Mouse (Mus musculus) kidney, postnatal 36 days (tissue): ENCODE data around the gene Bola3.

Source experiments
- DNase-seq, 2 experiments: peaks; one replicate each; pipeline ENCODE4 v3.0.0; 2021 to 2022; ENCODE audit warnings: mixed read lengths in 2 of 2

Gene Bola3

DNA sequence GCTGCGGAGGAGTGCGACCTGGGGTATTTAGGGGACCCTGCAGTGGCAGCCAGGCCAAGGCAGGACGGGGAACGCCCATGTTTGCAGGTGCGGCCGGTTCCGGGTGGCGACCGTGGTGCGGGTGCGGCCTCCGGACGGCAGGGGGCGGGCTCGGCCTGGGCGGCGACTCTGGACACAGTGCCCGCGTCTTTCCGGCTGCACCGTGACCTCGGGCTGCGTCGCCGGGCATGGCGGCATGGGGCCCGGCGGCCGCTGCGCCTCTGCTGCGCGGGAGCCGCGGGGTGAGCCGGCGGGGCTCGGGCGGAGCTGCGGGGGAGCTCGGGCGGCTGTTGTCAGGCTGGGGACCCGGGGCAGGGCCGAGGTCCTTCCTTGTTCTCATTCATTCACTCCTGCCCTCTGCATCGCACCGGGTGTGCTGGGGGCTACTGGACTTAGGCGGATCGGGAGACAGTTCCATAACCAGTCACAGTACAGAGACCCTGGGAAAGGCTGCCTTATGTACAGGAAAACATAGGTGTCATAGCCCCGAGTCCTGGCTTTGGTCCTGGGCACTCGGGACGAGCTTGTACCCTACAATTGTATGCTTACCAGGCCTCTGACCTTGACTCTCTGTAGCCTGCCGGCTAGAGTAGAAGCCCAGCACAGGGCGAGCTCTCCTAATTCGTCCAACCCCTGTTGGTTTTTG lies 469 bp downstream of the Bola3 start:
- peak; percentile 87 to 97 for DNase-seq

DNA sequence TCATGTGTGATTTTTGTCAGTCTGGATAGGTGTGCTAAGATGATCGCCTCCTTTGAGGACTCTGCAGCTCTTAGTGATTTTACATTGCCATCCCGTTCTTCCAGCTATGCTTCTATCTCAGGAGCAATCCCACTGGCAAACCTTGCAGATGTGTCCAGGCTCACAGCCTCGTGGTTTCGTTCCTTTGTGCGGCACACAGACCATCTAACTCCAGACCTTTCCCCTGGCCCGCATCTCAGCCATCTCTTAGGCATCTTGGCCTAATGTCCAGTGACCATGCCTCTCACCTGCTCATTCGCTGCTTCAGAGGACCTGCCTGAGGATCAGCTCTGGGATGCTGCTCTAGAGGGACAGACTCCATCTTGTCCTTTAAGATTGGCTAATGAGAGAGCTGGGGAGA lies 1.2 kb downstream of the Bola3 start:
- DNase-seq, result no peak

DNA sequence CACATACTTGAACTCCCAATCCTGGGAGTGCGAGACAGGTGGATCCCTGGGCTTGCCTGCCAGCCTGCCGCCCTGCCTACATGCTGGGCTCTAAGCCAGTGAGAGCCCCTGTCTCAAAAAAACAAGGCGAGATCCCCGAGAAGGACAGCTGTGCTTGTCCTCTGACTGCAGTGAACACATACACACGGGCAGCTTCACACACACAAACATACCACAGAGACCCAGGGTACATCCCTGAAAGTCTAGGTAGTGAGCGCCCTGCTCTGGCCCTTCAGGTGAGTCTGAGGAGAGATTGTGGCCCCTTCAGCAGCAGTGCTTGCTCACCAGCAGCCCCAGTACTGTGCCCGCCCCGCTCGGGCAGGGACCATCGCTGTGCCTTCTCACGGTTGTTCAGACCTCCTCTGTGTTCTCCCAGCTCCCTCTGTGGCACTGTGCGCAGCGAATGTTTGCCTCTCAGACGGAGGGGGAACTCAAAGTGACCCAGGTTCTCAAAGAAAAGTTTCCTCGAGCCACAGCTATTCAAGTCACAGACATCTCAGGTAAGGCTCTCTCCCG lies 2.0 kb downstream of the Bola3 start:
- DNase-seq, result no peak

DNA sequence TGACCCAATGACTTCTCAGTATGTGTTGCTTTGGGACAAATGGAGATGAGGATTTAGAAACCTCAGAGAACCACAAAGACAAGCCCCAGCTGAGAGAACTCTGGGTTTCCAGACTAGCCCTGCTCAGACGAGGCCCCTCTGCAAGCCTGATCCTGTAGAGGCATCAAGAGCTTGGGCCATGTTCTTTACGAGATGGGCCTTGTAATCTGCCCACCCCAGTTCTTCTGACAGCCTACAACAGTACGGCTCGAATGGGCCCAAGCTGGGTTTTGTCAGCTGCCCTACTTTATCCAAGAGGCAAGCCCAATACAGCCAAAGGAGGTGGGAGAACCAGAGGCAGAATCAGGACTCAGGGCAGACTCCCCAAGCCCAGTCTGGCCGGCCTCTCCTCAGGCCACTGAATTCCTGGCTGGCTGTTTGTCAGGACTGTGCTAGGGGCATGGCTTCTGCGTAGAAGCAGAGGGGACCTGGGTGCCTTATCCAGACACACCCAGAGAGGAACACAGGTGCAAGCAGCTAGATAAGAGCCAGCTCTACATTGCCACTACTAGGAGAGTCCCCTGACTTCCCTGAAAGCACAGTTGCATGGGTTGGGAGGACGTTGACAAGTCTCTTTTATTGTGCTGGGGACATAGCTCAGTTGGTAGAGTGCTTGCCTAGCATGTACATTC lies 2.7 kb downstream of the Bola3 start:
- no peak for DNase-seq

DNA sequence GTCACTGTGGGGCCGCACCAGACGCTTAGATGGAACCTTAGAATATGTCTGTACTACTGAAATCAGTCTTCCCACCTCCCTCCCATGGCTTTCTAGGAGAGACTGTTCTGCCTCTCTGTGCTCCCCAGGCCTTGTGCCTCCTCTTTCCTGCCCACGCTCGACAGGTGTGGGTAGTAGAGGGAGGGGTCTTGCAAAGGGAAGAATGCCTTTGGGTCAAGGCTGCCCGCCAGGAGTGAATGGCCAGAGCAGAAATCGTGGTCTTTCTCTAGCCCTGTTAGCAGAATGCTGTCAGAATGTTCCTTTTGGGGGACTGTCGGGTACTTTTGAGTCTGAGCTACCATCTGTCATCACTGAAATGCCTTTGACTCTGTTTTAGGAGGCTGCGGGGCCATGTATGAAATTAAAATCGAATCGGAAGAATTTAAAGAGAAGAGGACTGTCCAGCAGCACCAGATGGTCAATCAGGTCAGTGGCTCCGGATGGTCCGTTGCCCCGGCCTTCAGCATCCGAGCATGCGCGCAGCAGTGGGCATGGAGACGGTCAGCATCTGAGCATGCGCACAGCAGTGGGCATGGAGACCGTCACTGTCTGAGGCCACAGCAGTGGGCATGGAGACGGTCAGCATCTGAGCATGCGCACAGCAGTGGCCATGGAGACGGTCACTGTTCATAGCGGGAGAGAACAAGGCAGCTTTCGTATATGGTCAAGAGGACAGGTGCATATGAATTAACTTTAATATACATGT lies 3.9 kb downstream of the Bola3 start:
- DNase-seq, result no peak

DNA sequence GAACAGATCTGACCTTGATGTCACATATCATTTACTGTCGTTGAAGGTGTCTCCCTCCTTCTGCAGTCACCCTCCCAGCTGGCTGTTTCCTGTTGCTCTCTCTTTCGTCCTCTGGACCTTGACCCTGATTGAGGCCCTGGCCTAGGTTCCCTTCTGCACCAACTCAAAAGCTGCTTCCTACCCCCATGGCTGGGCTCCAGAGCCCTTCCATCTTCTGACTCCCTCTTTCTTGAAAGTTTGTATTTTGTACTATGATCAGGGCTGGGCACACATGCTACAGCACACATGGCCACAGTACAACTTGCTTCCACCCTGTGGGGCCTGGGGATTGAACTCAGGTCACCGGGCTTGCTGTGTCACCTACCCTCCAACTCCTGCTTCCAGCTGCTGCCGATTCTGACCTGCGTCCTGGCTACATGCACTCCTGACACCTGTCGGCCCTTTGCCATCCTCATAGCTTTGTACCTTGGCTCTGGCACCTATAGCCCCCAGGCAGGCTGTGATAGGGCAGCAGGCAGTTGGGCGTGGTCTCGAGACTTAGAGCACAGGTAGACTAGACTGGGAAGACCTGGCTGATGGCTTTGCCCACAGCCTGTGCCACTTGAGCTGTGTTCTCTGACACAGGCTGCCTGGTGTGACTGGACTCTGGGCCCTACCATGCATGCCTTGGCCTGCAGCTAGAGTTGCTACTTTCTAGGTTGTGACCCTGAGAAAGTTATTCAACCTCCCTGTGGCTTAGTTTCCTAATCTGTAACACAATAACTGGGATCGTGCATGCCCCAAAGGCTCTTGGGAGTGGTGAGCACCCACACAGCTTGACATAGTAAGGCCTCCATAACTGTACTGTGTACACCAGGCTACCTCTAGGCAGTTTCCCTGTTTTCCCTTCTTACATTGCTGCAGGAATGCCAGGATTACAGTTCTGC lies 6.2 kb downstream of the Bola3 start:
- DNase-seq, result peak; percentile 51 to 60

DNA sequence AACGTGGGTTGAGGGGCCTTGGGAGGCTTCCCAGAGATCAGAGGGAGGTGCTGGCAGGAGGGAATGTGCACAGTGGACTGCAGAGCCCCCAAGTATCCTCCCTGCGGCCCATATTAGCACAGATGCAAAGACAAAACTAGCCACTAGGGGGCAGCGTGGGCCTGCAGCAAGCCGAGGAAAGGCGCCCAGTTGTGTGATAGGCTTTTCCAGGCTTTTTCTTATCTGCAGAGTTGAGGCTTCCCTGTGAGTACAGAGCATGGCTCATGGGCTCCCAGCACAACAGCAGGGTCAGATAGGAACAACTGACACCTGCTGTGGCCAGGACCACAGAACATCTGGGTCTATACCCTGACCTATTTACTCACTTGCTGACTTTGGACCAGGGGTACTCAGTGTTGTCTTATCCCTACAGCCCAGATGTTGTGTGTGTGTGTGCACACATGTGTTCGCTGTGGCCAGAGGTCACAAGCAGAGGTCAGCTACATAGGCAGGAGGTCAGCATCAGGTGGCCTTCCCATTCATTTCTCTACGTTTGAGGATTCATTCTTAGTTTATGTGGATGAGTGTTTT lies 7.7 kb downstream of the Bola3 start:
- DNase-seq, result peak; percentile 75 to 92

DNA sequence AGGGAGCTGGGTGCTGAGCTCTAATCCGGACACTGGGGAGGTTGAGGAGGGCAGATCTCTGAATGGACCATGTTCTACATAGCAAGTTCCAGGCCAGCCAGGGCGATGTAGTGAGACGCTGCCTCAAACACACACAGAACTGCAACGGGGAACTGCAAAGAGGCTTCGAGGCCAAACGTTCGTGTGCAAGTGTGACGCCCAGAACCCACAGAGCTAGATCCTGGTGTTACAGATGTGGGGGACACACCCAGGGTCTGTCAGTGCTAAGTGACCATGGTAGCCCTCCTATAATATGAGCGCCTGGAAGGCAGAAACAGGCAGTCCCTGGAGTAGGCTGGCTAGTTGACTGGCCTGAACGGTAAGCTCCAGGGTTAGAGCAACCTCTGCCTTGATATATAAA lies 8.5 kb downstream of the Bola3 start:
- DNase-seq, result no peak

DNA sequence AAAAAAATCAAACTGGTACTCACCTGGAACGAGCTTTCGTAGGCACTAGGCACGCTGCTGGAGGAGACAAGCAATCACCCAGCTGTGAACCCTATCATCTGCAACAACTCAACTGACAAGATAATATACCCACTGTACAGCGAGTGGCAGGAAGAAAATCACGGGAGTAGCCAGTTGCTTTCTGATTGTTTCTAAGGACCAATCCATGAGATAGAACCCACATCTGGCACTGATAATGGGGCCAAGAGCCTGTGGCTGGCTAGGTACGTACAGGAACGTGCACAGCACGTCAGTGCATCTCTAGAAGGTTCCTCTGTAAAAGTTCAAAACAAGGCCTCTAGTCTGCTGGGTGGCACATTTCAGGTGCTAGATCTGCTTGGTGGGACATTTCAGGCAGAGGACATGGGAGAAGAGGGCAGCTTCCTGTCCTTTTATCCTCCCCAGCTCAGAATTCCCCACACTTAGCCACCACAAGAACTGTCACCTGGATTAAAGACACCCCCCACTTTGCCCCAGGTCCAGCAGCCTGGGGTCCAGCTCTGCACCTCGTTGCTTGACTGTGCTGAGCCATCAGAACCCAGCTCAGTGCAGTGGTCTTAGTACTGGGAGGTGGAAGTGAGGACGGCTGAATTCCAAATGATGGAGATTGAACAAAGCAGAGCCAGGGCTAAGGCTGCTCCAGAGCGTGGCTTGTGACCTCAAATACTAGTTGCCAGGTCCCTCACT lies 12.7 kb downstream of the Bola3 start:
- no peak for DNase-seq

DNA sequence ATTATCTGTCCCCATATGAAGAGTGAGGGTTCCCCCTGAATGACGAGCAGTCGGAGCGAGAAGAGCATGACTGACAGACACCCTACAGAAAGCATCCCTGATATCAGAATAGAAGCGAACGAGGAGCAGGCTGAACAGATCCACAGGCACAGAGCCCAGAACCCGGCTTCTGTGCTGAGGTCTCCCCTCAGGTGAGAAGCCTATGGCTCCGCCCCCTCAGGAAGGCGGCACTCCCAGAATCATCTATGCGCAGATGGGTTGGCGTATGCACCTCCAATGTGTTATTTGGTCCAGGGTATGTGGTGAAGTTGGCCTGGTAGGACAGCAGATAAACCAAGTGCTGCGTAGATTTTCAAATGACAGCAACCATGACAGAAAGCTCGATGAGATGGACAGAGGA lies 14.1 kb downstream of the Bola3 start:
- DNase-seq, result no peak

DNA sequence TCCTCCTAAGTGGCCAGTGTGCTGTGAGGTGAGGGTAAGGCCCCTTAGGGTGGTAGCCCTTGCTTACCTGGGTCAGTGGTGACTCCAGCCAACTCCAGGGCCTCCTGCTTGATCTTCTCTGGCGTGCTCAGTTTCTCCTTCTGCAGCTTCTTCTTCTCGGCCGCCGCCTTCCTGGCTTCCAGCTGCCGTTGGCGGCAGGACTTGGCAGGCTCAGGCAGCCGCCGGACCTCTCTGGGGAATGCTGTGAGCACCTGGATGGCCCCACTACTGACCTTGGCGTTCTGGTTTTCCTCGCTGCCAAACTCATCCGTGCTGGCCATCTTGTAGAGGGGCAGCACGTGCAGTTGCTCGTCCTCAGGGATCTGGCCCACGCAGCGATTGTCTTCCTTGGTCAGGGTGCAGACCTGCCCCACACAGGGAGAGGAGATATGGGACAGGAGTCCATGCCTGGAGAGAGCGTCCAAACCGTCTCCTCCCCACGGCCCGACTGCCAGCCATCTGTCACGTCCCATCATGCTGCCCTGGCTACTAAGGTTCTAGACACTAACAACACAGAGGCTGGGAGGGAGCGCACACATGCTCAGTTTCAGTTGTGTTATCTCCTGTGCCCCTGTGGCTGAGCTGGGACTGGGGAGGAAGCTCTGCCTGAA lies 21.5 kb downstream of the Bola3 start:
- DNase-seq, result no peak

DNA sequence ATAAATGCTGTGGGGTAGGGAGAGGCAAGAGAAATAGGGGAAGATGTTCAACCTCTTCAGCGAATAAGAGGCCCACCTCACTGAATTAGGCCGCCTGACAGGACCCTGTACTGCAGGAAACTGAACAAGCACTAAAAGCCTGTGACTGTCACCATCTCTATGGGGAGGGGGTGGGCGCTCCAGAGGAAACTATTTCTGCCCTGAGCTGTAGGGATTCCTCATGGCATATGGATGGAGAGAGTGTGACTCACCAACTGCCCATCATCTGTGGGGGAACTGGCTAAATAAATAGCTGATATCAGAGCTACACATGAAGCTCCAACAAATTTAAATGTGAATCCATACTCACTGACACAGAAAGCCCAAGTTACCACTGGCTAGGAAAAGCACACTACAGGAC lies 22.4 kb downstream of the Bola3 start:
- no peak for DNase-seq

DNA sequence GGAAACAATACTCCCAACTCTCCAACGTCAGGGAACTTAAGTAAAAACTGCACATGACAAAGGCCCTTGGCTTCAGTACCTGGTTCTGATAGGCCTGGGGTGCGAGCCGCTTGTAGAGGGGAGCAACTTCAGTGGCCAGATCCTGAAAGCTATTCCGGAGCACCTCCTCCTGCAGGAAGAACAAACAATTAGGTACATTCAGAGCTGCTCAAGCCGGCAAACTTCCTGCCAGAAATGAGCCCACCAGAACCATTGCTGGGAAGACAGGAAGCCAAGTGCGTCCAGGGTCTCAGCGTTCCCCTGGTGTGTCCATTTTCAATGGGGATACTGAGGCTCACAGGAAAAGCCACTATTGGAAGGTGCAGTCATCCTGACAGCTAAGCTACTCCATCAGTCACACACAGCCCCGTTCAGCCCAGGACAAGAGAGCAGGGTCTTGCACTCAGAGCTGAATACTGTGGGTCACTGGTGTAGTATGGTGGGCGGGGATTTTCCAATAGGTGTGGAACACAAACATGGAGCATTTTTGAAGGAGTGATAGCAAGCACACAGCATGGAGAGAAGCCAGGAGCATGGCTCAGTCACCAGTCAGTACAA lies 24.9 kb downstream of the Bola3 start:
- no peak for DNase-seq

DNA sequence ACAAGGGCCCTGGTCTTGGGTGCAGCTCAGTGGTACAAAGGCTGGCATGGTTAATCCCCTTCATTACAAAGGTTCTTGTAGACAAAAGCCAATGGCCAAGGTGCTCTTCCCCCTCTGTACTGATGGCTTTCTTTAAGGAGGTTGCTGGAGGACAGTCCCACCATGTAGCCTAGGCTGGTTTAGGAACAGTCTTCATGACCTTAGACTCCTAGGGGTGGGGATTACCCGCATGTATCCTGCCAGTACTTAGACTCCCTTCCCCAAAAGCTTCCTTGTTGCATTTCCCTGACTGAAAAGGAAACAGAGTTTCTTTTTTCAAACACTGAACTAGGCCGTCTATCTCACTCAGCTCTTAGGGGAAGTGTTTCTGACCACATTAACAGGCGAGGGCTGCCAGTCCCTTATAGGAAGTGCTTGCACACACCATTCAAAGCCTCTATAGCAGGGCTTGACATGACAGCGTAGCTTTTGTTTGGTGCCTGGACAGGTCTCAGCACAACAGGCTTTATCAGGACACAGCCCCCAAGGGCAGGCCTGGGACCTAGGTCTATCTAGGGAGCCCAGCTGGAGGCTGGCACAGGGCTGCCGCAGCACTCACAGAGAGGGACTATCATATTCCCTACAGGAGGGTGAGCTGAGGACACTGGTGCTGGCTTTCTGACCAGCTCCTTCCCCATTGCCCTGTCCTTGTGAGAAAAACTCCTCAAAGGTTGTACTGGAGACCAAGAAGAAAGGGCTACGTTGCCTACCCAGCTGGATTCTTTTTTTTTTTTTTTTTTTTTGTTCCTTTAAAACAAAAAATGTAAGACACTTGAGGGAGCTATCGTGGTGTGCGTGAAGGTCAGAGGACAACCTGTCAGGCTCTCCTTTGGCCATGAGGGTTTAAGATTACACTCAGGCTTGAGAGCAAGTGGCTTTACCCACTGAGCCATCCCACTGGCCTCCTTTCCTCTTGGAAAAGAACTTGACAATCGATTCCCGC lies 32.9 kb downstream of the Bola3 start:
- no peak for DNase-seq

DNA sequence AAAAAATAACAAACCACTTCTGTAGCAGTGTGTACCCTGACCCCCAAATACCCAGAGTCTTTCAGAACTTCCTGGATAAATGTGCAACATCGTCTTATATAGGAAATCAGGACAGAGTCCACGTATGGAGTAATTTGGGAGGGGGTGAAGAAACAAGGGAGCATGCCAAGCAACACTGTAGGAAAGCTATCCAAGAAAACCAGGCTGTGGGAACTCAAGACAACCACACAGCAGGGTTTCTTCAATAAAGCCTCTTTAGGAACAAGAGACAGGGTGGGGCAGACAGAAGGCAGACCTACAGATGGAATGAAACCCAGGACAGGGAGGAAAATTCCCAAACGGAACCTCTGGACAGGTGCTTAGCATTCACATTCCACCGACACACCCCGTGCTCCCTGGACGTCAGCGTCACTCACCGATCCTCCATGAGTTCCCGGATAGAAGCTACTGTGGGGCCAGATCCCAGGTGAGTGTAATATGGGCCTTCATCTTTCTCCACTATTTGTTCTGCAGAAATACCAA lies 36.7 kb downstream of the Bola3 start:
- no peak for DNase-seq

DNA sequence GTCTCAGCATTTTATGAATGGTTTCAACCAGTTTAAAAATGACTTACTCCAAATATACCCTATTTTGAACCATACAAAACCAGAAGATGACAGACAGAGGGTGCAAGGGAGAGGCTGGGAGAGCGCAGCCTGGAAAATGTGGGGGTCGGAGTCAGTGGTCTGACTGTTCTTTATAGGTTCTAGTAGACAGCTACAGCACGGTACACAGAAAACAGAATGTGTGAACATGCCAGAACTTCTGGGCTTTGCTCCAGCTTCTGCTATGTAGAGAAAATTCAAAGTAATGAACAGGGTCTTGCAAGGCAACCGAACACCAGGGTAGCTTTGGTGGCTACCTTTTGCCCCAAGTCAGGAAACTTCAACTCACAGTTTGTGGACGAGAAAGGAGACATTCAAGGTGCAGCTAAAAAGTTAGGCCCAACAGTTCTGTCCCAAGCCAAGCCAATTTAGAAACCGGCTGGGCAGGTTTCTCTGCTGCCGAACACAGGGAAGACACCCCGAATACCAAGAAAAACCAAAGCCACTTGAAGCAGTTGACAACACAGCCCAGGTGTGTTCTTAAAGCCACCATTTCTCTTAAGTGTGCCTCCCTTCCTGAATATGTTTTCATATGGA lies 43.3 kb downstream of the Bola3 start:
- DNase-seq, result peak; percentile 25 to 50

DNA sequence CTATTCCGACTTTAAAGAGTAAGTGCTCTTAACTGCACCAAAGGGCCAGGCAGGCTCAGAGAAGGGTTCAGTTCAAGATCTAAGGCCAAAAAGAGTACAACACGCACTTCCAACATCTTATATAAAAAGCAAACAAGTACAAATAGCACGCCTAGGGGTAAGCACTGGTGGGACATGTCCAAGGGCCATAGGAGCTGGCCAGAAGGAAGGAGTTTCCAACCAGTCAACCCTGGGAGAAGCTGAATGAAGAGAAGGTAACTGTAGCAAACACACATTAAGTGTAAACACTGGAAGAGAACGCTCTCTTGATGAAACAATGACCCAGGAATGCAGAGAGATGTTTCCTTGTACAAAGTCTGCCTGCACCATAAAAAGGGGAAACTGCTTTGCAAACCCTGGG lies 45.2 kb downstream of the Bola3 start:
- DNase-seq, result no peak

DNA sequence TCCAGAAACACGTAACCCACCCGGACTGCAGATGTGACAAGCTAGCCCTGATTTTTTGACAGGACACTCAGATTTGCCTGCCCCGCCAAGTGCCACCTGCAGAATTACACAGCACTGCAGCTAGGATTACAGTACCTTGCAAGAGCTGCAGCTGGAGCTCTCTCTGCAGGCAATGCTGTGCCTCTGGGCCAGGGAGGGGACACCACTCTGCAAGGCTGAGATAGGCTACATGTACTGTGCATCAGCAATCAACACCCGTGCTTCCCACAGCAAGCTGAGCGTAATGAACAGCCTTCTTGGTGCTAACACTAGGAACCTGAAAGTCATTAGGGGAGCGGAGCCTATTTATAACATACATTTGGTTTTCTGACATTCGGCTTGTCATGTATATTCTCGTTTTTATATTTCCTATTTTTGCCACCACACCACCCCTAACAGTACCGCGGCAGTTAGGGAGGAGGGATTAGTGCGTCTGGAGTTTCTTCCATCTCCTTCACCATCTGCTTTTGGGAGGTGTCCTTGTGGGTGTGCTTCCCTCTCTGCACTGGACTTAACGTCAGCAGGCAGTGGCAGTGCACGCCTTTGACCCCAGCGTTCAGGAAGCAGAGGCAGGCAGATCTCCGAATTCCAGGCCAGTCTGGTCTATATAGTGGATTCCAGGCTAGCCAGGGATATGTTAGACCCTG lies 46.7 kb downstream of the Bola3 start:
- no peak for DNase-seq
